Mouse (Mus musculus): ENCODE measurements around the gene Nom1.

DNA sequence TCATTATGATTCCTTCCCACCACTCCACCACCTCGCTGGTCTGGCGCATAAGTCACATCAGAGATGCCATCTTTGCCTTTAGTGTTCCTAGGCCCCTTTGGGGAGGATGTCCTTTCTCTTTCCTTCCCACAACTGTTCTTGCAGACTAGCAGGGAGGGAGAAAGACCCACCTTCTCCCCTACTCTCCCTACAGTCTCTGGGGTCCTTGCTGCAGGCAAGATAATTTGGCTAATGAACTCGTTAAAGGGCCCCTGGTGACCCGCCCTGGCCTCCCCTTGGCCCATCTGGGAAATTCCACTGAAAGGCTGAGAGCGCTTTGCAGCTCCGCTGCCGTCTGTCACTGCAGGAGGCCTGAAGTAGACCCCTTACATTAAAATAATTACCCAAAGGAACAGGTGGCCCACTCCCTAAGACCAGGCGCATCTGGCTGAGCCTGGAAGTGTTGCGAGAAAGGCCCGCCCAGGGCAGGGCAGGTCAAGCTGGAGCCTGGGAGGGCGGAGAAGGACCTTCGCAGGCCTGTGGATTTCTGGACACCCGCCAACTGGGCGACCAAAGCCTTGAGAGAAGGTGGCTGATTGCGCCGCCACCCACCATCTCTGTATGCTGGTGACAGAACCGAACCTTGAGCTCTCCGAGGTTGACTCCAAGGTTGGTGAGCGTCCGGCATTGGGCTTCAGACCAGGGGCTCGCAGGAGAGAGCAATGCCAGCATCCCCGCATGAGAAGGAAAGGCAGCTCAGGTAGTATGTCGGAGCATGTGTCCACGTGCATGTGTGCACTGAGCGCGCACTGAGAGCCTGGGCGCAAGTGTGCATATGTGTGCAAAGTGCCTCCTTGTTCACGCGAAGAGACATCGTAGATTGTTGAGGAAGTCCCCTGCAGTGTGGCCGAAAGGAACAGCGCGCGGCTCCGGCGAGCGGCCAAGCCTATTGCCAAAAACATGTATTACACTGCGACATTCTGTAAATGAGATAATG lies 50.8 kb downstream of the Nom1 start:
- TF ChIP-seq POLR2A (IDR thresholded peaks at IDR 0.05; ENCODE audit: extremely low read depth, insufficient read depth, low read length) (no peak), CTCF (IDR thresholded peaks at IDR 0.05; ENCODE audit: low read depth, low read length) (no peak)

Data from liver, adult 2 months (tissue).